Mouse (Mus musculus): ENCODE data around the gene Fads3.

Fads3 gene

GRCm38 (mm10) chr19:10071166-10071565, 29.8 kb downstream of the Fads3 start:
- DNase-seq: peak; percentile 86

- peak; percentile 85 for DNase-seq
Observed at GRCm38 (mm10) chr19:10071892-10072291, 30.5 kb downstream of the Fads3 start.

DNA sequence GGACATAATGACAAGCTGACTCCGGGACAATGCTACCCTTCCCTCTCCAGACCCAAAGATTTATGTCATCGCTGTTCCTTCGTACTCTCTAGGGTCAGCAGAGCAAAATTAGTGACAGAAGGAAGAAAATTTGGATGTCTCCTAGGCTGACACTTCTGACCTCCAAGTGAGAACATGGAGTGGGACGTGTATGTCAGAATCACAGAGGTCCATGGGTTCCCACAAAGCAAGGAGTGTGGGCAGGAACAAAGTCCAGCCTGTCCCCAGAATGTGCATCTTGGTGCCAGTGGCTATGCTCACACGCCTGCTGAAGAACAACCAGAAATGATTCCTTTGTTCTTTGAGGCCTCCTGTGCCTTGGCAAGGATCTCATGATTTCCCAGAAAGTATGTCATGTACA, 31.8 kb downstream of the Fads3 start:
- DNase-seq: no peak

- no peak for DNase-seq
Observed at GRCm38 (mm10) chr19:10078392-10078791, 37.0 kb downstream of the Fads3 start.

DNA sequence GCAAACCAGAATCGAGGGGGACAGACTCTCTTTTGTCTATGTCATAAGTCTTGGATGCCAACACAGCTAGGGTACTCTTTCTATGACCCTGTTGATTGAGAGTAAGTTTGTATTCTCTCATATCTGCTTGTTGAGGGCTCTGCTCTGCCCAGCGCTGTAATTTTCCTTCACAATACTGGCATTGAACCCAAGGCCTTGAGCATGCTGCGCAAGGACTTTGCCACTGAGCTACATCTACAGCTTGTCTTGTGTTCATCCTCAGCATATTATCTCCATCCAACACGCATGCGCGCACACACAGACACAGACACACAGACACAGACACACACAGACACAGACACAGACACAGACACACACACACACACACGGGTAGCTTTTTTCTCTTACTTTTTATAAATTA, 39.0 kb downstream of the Fads3 start:
- no peak for DNase-seq

GRCm38 (mm10) chr19:10082105-10082504, 40.7 kb downstream of the Fads3 start:
- peak; percentile 94 for DNase-seq

DNA sequence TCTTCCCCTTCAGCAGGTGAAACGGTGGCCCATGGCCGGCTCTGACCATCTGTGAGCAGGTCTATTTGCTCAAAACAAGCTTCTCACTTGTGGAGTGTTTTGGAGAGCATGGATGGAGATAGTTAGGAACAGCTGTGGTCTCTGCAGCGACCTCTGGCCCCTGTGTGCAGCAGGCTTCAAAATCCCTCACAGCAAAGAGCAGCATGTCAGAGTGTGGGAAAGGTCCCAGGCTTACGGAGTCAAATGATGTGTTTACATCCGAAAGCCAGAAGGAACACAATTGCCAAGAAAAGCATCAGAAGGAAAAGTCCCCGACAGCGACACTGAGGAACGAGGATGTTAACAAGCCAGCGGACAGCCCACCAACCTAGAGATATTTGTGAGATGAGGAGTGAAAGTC, 44.1 kb downstream of the Fads3 start:
- peak; percentile 94 for DNase-seq

DNA sequence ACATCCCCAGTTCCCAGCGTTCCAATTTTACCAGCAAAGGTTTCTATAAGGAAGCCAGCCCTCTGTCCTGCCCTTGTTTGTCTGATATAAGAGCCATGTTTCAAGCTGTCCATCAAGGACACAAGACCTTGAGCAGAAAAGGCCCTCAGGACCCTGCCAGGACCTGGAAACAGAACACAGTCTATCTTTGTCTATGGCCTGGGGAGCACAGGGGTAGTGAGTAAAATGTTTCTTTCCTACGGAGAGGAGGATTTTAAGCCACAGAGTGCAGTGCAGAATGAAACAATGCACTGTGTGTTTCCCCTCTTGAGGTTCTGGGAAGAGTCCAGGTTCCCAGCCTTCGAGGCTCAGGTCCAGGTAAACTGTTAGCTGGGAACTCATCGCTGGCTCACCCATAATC, 45.6 kb downstream of the Fads3 start:
- no peak for DNase-seq

- no peak for DNase-seq
Observed at GRCm38 (mm10) chr19:10093829-10094228, 52.5 kb downstream of the Fads3 start.

DNA sequence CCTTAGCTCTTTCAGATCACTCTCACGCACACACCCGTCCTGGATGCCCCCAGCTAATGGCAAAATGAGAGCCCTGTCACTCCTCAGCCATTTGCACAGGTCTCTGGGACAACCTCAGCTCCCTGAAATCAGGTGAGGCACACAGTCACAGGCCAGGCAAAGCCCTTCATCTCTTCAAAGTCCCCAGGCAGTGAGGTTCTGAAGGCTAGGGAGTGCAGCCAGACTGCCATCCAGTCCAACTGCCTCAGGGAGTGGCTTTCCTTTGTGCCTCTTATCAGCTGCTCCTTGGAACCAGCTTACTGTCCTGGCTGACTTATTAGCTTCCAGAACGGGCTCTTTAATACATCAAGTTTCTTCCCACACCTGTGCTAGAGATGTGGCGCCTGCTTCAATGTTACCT, 53.3 kb downstream of the Fads3 start:
- no peak for DNase-seq

- DNase-seq: no peak
Observed at GRCm38 (mm10) chr19:10096371-10096876, 55.1 kb downstream of the Fads3 start.

- no peak for DNase-seq
Observed at GRCm38 (mm10) chr19:10097826-10098225, 56.5 kb downstream of the Fads3 start.

GRCm38 (mm10) chr19:10100631-10101071, 59.3 kb downstream of the Fads3 start:
- DNase-seq: peak; percentile 98

GRCm38 (mm10) chr19:10101341-10102053, 60.1 kb downstream of the Fads3 start, which contains the start of gene Fads2:
Fads2 (minus strand) TSS chr19:10101746.
- peak; percentile 99 for DNase-seq

DNA sequence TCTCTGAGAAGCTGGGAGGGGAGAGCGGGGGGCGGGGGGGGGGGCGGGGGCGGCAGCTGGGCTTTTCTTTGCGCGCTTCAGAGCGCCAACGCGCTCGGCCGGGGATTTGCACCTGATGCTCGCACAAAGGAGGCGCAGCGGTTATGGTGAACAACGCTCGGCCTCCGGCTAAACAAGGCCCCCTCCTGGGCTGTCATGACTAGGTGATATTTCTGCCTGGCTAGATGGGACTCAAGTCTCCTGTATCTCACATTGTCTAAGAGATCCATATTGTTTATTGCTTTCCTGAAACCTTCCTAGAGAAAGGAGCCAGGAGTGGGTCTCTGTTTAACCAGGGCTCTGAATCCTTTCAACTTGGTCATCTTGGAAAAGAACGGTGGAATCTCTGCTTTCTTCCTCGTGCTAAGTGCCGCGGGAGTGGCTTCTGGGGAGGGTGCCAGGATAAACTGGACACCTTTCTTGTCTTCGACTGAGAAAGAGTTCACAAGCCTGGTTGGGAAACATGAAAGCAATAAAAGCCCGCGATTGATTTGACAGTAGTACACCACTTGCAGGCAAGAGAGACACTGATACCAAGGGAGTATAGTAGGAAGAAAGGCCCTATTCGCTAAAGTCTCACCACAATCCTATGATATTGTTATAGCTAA, 60.8 kb downstream of the Fads3 start:
- no peak for DNase-seq

DNA sequence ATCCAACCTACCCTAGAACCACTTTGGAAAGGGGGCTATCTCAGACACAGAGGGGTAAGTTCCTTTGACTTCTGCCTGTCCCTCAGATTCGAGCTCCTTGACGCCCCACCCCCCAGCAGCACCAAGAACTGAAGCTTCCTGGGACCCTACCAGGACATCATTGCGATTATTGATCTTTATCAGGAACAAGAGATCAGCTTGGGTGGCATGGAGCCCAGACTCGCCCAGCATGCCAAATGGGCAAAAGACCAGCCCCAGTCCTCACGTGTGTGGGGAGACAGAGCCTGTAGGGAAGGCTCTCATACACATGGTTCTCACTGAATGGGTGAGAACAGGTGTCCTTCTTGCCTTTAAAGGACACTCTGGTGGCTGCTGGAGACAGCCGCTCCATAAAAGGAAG, 62.9 kb downstream of the Fads3 start:
- DNase-seq: no peak

DNA sequence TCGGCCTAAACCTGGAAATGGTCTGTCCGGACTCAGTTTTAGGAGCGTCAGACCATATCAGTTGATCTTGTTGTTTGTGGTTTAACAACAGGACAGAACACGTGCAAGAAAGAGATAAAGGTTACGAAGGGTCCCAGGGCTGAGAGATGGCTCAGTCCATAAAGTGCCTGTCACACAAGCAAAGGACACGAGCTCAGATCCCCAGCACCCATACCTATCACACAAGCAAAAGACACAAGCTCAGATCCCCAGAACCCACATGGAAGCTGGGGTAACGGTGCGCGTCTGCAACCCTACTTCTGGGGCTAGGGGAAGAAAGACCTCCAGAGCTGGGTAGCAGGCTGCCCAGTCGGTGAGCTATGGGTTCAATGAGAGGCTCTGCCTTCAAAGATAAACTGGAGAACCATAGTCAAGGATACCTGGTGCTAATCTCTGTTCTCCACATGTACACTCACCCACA, 63.7 kb downstream of the Fads3 start:
- DNase-seq: peak; percentile 70

- peak; percentile 4 for DNase-seq
Observed at GRCm38 (mm10) chr19:10106634-10107033, 65.3 kb downstream of the Fads3 start.

DNA sequence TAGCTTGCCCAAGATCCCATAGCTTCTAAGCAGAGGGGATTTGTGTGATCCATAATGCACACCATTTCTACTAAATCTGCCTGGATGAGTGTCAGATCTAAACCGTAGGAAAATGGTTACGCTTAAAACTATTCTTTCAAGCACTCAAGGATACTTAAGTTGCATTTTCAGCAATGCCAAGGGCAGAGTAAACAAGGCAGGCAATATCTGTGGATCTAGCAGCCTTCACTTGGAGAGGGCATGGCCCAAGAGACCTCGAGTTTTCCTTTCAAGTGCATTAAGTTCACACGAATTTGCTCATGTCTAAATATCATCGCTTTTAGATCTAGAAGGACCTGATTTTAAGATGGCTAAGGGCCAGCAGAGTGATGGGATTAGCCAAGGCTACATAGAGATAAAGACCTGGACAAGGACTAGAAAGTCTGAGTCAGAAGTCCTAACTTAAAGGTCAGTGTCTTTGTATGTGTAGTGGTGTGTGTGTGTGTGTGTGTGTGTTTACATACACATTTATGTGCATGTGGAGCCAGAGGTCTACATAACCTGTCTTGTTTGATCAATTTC, 65.8 kb downstream of the Fads3 start:
- DNase-seq: no peak

GRCm38 (mm10) chr19:10108129-10108528, 66.8 kb downstream of the Fads3 start:
- no peak for DNase-seq

DNA sequence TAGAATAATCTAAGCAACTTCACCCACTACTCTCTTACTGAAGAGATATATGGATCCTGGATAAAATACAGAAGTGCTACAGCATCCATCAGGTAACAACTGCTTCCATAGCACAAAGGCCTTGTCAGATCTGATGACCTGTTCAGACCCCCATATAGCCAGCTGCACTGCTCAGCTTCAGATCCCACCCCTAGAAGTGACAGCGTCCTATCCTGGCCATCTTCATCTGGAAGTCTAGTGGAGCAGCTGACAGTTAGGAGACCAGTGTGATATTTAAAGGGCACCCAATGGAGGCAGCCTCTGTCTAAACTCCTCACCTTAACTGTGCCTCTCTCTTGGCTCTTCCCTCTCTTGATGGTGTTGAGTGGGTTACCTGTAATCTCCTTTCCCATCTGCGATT, 67.3 kb downstream of the Fads3 start:
- DNase-seq: peak; percentile 52
